Mouse (Mus musculus): ENCODE measurements around the gene Zbed5.

DNA sequence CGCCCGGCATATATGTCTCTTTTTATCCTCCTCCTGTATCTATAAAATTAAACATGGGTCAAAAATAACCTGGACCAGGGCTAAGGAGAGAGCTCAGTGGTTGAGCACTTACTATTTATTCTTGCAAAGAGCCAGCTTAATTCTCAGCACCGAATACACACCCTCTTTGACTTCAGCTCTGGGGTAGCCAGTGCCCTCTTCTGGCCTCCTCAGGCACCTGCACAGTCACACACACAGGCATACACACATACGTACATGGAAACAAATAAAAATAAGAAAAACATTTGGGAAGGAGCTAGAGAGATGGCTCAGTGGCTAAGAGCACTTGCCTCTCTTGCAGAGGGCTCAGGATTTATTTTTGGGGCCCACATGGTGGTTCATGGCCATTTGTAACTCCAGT is 26.4 kb downstream of the Zbed5 start:
- TF ChIP-seq POLR2A (IDR thresholded peaks at IDR 0.05; ENCODE audit: insufficient read depth, low read length) (no peak), EP300 (IDR thresholded peaks at IDR 0.05; ENCODE audit: insufficient read depth, low read depth, low read length) (no peak)
